Mouse (Mus musculus) forebrain, embryonic 10.5 days (tissue): Measurements from ENCODE around the gene Igbp1. TPM values are rescaled to one million over a fixed set of nuclear protein-coding genes. Genes with fewer than 3 reads are reported as not detected.

ENCODE experiments used
- DNase-seq: peaks from one replicate; pipeline ENCODE4 v3.0.0-alpha.2; 2017; ENCODE audit warnings: low spot score; ENCODE audit errors: extremely low spot score
- H3K27ac ChIP-seq: fragments of 300-500 bp; sonication (generic); 2 replicates; pipeline ENCODE4 v1.5.1; 2016; ENCODE audit warnings: mild to moderate bottlenecking
- H3K27me3 ChIP-seq: fragments of 300-500 bp; sonication (generic); 2 replicates; pipeline ENCODE4 v1.6.1; 2016; ENCODE audit warnings: mild to moderate bottlenecking; ENCODE audit not compliant: poor library complexity, severe bottlenecking
- H3K36me3 ChIP-seq: fragments of 300-500 bp; sonication (generic); replicated peaks from 2 replicates; pipeline ENCODE4 v1.6.1; 2016; ENCODE audit warnings: mild to moderate bottlenecking, moderate library complexity
- H3K4me1 ChIP-seq: fragments of 300-500 bp; sonication (generic); 2 replicates; pipeline ENCODE4 v1.6.1; 2016
- H3K4me3 ChIP-seq: fragments of 300-500 bp; sonication (generic); 2 replicates; pipeline ENCODE4 v1.5.1; 2016; ENCODE audit warnings: mild to moderate bottlenecking, moderate library complexity
- H3K9me3 ChIP-seq: fragments of 300-500 bp; sonication (generic); 2 replicates; pipeline ENCODE4 v1.6.1; 2016; ENCODE audit warnings: mild to moderate bottlenecking, moderate library complexity
- WGBS: fragments of 180-500 bp; shearing (Covaris S2); methylation state at CpG from one replicate; pipeline ENCODE4 v1.1.7; 2016; 5-methylcytosine and 5-hydroxymethylcytosine counted together
- polyA plus RNA-seq: library from polyadenylated mRNA; unstranded; fragments of >200 nt; fragmentation: Nextera tagmentation; extraction: Ambion mirVana; gene quantifications from 2 replicates; pipeline ENCODE4 v1.2.1, GENCODE M21; 2016

The Igbp1 gene
- 38.4 and 38.5 TPM in 2 replicates for polyA plus RNA-seq

DNA sequence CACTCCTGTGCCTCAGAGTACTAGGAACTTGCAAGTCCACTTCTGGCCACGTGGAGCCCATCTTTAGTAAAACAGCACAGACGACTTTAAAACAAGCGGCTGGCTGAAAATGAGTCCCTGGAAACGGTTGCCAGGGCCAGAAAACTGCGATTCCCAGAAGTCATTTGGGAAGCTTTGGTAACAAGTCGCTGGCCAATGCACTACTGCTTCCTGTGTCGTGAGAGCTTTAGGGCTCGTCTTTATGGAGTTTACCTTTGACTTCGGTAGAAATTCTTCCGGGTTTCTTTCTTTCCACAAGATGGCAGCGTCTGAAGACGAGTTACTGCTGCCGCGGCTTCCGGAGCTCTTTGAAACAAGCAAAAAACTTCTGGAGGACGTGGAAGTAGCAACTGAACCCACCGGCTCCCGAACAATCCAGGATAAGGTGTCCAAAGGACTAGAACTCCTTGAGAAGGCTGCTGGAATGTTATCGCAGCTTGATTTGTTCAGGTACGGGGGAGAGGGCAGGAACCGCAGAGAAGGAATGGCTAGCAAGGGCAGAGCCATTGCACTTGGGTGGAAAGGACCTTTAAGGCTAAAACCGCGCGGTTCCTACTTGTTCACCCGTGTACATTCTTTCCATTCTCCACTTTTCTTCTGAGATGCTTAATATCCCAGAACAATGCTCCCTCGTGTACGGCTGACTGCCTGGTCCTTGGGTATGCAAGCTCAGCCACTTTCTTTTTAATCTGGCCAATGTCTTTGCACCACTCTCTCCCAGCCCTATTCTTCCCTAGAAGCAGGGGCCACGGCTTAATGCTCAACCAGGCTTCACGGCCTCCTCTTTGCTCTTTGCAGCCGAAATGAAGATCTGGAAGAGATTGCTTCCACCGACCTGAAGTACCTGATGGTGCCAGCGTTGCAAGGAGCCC lies at the start of gene Igbp1:
Gene Igbp1 (plus strand): TSS at position 224 of the 911 bp plus-strand sequence.
- Histone ChIP-seq H3K4me3 (peak within 1 kb of the TSS; percentile 64), H3K27ac (peak within 1 kb of the TSS; percentile 84), H3K4me1 (peaks cover 11% of the 10 kb centered on the region), H3K27me3 (peaks cover 76% of the 10 kb centered on the region), H3K9me3 (no peaks in the 10 kb centered on the region), H3K36me3 (peaks cover 31% of the 10 kb centered on the region)
- DNase-seq: peak; percentile 77
- 16% methylated on average over 32 of the region's 32 CpGs for WGBS

DNA sequence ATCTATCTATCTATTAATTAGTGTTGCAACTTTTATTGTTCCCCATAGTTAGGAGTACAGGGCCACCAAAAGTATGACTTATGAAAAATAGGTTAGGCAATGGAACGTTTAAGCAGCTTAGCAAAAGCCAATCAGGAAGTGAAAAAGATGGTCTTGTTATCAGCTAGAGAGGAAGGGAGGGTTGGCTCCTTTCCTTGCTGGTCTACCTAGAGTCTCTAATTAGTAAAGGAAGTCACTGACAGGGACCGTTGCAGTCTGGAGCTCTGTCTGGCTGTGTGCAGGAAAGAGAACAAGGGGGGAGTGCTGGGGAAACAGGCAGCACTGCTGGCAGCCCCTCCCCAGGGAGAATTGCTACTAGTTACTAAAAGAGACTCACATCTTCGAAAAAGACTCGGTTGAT lies 26.0 kb upstream of the Igbp1 start:
- Histone ChIP-seq H3K9me3 (no peaks in the 10 kb centered on the region), H3K4me1 (no peaks in the 10 kb centered on the region), H3K27ac (no peak overlapping the region), H3K27me3 (peaks cover 97% of the 10 kb centered on the region), H3K36me3 (no peaks in the 10 kb centered on the region), H3K4me3 (no peak overlapping the region)
- DNase-seq: no peak
- 81% methylated on average over 4 of the region's 4 CpGs for WGBS

DNA sequence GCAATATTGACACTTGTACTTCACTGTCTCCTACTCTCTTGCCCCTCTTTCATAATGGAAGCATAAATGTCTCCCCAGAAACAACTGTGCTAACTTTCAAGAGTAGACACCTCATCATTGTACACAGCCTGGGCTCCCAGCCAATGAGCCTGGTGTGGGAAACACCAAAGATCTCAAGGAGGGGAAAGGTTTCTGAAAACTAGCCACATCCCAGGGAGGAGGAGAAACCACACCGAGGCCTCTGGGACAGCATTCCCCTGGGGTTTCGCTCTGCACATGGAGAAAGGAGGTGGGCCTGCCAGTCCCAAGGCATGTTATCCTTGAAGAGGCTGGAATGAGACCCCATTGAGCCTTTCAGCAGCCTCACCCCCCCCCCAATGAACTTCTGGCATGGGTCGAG lies 24.0 kb upstream of the Igbp1 start:
- 89% methylated on average over 3 of the region's 3 CpGs for WGBS
- DNase-seq: no peak
- H3K27me3 ChIP-seq: peaks cover 97% of the 10 kb centered on the region
- H3K27ac ChIP-seq: no peak overlapping the region
- no peak overlapping the region for H3K4me3 ChIP-seq
- H3K4me1 ChIP-seq: no peaks in the 10 kb centered on the region
- H3K9me3 ChIP-seq: no peaks in the 10 kb centered on the region
- no peaks in the 10 kb centered on the region for H3K36me3 ChIP-seq

DNA sequence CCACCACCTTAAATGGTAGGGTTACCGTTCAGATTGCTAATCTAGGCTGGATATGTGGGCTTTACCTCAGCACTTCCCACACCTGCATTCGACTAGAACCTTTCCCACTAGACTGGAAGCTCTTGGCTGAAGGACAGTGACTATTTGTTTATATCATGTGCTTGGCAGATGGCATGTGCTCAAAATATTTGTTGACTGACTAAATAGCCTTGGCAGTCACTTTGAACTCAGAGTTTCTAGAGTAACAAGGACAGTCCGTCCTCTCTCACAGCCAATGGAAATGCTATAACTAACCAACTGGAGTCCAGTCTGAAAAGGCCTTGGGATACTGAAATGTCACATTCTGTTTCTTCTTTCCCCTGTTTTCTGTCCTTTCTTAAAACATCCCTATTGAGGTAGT lies 22.6 kb upstream of the Igbp1 start:
- peaks cover 98% of the 10 kb centered on the region for H3K27me3 ChIP-seq
- no peaks in the 10 kb centered on the region for H3K9me3 ChIP-seq
- 95% methylated on average over 3 of the region's 3 CpGs for WGBS
- no peaks in the 10 kb centered on the region for H3K4me1 ChIP-seq
- no peaks in the 10 kb centered on the region for H3K36me3 ChIP-seq
- no peak for DNase-seq
- no peak overlapping the region for H3K27ac ChIP-seq
- H3K4me3 ChIP-seq: no peak overlapping the region

DNA sequence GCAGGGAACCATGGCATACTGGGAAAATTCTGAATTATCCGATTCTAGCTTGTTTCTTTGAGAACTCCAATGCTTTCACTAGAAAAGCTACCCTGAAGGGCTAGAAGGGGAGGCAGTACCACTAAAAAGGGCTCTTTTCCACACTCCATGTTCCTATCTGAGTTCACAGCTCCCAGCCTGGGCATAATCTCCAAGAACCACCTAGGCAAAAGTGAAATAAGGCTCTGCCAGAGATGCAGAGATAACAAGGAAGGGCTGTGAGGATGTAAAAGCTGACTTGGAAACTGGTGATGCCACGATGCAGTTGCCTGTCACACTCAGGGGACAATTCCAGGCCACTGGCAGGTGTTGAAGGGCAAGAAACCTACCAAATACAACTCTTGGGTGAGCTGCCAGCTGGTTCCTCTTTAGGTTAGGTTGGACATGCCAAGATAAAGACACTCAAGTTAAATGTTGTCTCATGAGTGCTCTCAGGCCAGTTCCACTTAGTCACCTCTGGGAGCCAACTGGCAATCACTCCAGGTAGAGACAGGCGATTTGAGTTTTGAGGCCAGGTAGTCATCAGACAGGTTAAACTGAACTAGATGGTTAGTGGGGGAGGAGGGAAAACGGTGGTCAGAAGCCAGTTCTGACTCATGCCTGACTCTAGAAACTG lies 18.4 kb upstream of the Igbp1 start:
- Histone ChIP-seq H3K27ac (no peak overlapping the region), H3K4me3 (no peak overlapping the region), H3K9me3 (no peaks in the 10 kb centered on the region), H3K36me3 (no peaks in the 10 kb centered on the region), H3K27me3 (peaks cover 92% of the 10 kb centered on the region), H3K4me1 (no peaks in the 10 kb centered on the region)
- WGBS: 71% methylated on average over 4 of the region's 4 CpGs
- DNase-seq: no peak

DNA sequence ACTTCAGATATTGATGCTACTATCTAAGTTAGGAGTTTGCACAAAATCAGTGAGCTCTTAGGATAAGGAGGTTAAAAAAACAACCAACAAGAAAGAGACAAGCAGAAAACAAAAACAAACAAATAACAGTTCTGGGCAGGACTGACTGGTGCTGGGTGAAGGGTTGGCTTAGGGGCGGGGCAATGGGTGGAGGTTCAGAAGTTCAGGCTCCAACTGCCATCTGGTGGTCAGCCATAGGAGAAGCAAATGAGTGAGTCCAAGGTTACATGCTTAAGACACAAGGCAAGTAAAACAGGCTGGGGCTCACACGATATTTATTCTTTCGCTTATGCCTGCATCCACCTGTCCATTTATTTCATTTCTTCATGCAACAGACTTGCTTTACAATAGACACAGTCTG lies 13.8 kb upstream of the Igbp1 start:
- no peak overlapping the region for H3K27ac ChIP-seq
- peak; percentile 32 for DNase-seq
- no peaks in the 10 kb centered on the region for H3K4me1 ChIP-seq
- WGBS: 49% methylated on average over 3 of the region's 3 CpGs
- H3K27me3 ChIP-seq: peaks cover 71% of the 10 kb centered on the region
- H3K36me3 ChIP-seq: no peaks in the 10 kb centered on the region
- no peak overlapping the region for H3K4me3 ChIP-seq
- H3K9me3 ChIP-seq: no peaks in the 10 kb centered on the region

DNA sequence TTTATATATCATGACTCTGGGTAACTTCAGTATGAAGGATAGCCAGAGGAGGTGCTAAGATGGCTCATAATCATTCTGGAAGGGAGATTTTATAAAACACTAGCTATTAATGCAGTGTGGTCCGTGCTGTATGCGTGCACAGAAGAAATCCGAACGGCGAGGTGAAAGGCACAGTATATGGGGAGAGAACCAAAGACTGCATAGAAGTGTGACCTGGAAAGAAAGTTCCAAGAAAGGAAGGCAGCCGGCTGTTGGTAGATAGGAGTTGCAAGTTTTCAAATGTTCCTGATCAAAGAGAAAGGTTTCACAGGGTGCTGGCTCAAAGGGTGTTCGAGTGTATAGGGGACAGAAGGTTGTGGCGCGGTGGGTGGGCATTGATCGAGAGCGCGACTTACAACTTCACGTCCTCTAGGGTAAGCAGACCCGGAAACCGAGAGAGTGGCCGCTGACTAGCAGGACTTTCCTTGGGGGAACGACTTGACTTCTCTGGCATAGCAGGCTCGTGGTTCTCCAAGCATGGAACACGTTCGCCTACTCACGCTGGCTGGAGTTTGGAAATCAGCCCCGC lies 507 bp upstream of the Igbp1 start:
- H3K4me1 ChIP-seq: peaks cover 11% of the 10 kb centered on the region
- DNase-seq: no peak
- H3K9me3 ChIP-seq: no peaks in the 10 kb centered on the region
- 18% methylated on average over 22 of the region's 22 CpGs for WGBS
- peaks cover 76% of the 10 kb centered on the region for H3K27me3 ChIP-seq
- H3K27ac ChIP-seq: peak overlapping the region; percentile 70
- peaks cover 23% of the 10 kb centered on the region for H3K36me3 ChIP-seq
- H3K4me3 ChIP-seq: peak overlapping the region; percentile 64

DNA sequence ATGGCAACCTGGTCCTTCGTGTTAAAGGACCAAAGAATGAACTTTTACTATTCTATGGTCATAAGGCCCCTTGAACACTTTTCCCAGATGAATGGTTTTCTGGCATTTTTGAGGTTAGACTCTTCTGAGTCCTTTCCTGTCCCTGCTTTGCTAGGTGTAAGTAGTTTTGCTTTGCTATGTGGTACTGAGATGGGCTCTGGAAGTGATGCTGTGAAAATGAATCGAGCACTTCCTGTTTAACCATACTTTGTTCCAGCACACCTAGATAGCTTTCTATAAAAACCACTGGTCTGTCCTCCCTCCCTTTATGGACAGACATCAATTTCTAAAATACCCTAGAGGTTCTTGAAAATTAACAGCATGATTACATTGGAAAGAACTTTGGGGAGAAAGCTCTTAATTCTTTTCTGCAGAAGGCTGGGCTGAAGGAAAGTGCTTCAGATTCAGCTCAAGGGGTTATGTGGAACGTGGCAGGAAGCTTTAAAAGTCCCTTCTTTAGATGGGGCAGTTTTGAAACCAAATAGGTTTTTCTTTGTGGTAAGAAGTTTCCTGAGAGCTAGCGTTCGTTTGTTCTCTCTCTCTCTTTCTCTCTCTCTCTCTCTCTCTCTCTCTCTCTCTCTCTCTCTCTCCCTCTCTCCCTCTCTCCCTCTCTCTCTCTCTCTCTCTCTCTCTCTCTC lies 10.2 kb downstream of the Igbp1 start:
- Histone ChIP-seq H3K36me3 (peaks cover 55% of the 10 kb centered on the region), H3K4me3 (no peak overlapping the region), H3K4me1 (no peaks in the 10 kb centered on the region), H3K9me3 (no peaks in the 10 kb centered on the region), H3K27me3 (peaks cover 85% of the 10 kb centered on the region), H3K27ac (no peak overlapping the region)
- no peak for DNase-seq
- WGBS: 85% methylated on average over 5 of the region's 5 CpGs

DNA sequence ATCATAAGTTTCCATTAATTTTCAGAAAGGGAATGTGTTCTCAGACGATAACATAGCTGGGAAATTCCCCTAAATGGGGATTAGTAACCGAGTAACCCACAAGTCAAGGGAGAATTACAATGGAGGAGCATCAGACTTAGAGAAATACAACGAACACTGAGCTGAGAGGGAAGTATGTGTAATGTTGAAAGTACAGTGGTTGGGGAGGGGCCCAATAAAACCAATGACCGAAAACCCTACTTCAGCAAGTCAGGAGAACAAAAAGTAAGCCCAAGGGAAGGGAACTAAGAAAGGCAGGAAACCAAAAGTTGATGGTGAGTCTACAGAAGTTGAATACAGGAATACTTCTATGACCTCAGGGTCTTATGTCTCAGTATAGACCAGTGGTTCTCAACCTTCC lies 14.1 kb downstream of the Igbp1 start:
- no peak for DNase-seq
- peaks cover 50% of the 10 kb centered on the region for H3K36me3 ChIP-seq
- WGBS: 84% methylated on average over 4 of the region's 4 CpGs
- H3K27me3 ChIP-seq: peaks cover 74% of the 10 kb centered on the region
- no peaks in the 10 kb centered on the region for H3K9me3 ChIP-seq
- no peak overlapping the region for H3K27ac ChIP-seq
- no peaks in the 10 kb centered on the region for H3K4me1 ChIP-seq
- H3K4me3 ChIP-seq: no peak overlapping the region

DNA sequence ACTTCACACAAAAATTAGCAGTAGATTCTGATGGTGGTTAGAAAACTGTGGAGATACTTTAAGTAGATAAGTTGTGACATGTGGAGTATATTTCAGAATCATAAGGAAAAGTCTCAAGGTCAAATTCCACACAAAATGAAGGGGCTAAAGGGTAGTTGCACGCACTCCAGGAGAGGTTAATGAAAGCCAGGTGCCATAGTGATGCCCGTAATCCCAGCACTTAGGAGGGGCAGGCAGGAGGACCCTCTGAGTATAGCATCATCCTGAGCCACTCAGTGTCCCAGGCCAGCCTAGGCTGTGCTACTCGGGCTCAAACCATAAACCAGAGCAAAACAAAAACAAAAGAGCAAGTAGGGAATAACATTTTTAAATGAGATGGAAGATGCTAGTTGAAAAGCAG lies 15.8 kb downstream of the Igbp1 start:
- Histone ChIP-seq H3K9me3 (no peaks in the 10 kb centered on the region), H3K4me1 (no peaks in the 10 kb centered on the region), H3K27me3 (peaks cover 66% of the 10 kb centered on the region), H3K27ac (no peak overlapping the region), H3K36me3 (peaks cover 36% of the 10 kb centered on the region), H3K4me3 (no peak overlapping the region)
- 70% methylated on average over 3 of the region's 3 CpGs for WGBS
- DNase-seq: no peak

DNA sequence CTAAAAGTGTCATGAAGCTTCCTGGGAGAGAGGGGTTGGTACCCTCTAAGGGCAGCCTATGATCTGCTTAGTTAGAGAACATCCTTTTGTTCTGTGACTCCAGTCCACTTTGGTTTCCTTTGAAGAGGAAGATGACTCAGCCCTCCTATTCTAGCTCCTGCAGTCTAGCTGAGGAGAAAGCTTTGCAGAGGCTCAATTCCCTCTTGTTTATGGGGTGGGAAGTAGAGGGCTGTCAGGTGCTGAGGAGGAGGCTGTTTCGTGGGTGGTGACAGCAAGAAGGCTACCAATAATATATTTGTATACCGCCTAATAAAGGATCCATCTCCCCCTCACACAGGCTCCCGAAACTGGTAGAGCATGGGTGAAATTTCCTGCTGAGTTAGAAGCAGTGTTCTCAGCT lies 22.6 kb downstream of the Igbp1 start:
- peaks cover 85% of the 10 kb centered on the region for H3K27me3 ChIP-seq
- no peak for DNase-seq
- H3K4me1 ChIP-seq: no peaks in the 10 kb centered on the region
- 89% methylated on average over 3 of the region's 3 CpGs for WGBS
- no peak overlapping the region for H3K4me3 ChIP-seq
- H3K27ac ChIP-seq: no peak overlapping the region
- H3K9me3 ChIP-seq: no peaks in the 10 kb centered on the region
- H3K36me3 ChIP-seq: peaks cover 37% of the 10 kb centered on the region

DNA sequence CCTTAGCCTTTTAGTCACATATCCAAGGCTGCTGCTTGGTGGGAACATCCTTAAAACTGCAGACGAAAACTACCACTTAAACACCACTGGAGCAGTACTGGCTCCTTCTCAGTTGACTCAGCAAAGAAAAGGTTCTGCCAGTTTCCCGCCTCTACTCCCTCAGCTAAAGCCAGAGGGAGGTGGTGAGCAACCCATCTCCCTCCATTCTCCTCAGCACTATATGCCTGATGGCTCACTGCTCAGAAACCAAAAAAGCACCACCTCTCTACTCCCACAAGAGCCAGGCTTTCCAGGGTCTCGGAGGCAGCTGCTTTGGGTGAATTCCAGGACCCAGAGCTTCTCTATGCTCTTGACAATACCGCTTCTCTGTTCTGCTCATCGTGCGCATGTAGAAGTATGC lies 23.5 kb downstream of the Igbp1 start:
- H3K4me3 ChIP-seq: no peak overlapping the region
- WGBS: 94% methylated on average over 6 of the region's 6 CpGs
- no peaks in the 10 kb centered on the region for H3K9me3 ChIP-seq
- H3K27ac ChIP-seq: no peak overlapping the region
- 0 out of 2 replicates have a peak, but pooled peaks cover 5% of the 10 kb centered on the region for H3K4me1 ChIP-seq
- DNase-seq: no peak
- H3K27me3 ChIP-seq: peaks cover 86% of the 10 kb centered on the region
- peaks cover 32% of the 10 kb centered on the region for H3K36me3 ChIP-seq
